Mouse (Mus musculus): ENCODE results near the gene Rapgefl1. TPM values are rescaled to one million over a fixed set of nuclear protein-coding genes. Genes with fewer than 3 reads are reported as not detected.

Rapgefl1 gene
- polyA plus RNA-seq, 1 experiment from 2014 or later: 6.7 TPM

DNA sequence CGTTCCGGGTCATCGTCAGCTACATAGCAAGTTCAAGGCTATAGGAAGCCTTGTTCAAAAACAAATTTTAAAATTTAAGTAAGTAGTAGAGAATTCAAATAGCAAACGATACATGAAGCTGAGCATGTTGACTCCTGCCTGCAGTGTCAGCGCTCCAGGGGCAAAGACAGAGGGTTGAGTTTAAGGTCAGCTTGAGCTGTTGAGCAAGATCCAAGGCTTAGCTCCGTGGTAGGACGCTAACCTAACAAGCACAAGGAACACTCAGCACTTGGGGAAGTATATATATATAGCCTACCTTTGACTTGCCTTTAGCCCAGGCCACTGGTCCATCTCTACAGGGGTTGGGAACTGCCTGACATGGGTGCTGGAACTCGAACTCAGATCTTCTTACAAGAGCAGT lies 33.3 kb downstream of the Rapgefl1 start:
- H3K4me1 ChIP-seq (replicated peaks): peaks cover 11% of the 10 kb centered on the region
- H3K4me2 ChIP-seq: no peak overlapping the region
- no peak for ATAC-seq (ENCODE audit: low read depth)
- no peak overlapping the region for H3K4me3 ChIP-seq
- no peaks in the 10 kb centered on the region for H3K27me3 ChIP-seq
- H3K36me3 ChIP-seq: peaks cover 47% of the 10 kb centered on the region
- 92% methylated on average over 8 of the region's 8 CpGs for WGBS
- H3K9ac ChIP-seq: no peak overlapping the region
- H3K9me3 ChIP-seq: no peaks in the 10 kb centered on the region
- no peak overlapping the region for H3K27ac ChIP-seq (replicated peaks)

DNA sequence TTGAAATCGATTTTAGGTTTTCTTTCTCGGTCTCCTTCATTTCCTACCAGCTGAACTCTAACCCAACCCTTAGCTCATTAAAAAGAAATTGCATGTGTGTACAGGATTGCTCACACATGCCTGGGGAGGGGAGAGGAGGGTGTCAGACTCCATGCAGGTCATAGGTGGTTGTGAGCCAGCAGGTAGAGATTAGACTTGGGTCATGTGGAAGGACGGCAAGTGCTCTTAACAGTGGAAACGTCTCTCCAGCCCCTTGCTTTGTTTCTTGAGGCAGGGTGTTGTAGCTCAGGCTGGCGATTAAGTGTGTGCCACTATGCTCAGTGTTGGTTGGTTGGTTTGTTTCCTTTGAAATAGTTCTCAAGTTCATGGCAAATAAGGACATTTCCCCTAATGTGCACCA lies 34.2 kb downstream of the Rapgefl1 start:
- Histone ChIP-seq H3K9me3 (no peaks in the 10 kb centered on the region), H3K27me3 (no peaks in the 10 kb centered on the region), H3K9ac (no peak overlapping the region), H3K4me2 (no peak overlapping the region), H3K27ac (replicated peaks) (no peak overlapping the region), H3K36me3 (peaks cover 53% of the 10 kb centered on the region), H3K4me1 (replicated peaks) (peaks cover 11% of the 10 kb centered on the region), H3K4me3 (no peak overlapping the region)
- 77% methylated on average over 5 of the region's 5 CpGs for whole genome bisulfite sequencing
- ATAC-seq (ENCODE audit: low read depth): no peak

- H3K9ac ChIP-seq: no peak overlapping the region
- H3K36me3 ChIP-seq: peaks cover 53% of the 10 kb centered on the region
- no peak for ATAC-seq (ENCODE audit: low read depth)
- H3K27ac ChIP-seq (replicated peaks): no peak overlapping the region
- H3K4me1 ChIP-seq (replicated peaks): peaks cover 11% of the 10 kb centered on the region
- 71% methylated on average over 4 of the region's 4 CpGs for WGBS
- no peak overlapping the region for H3K4me3 ChIP-seq
- H3K9me3 ChIP-seq: no peaks in the 10 kb centered on the region
- no peak overlapping the region for H3K4me2 ChIP-seq
- H3K27me3 ChIP-seq: no peaks in the 10 kb centered on the region
Observed at GRCm38 (mm10) chr11:98871416-98871815, 34.8 kb downstream of the Rapgefl1 start.

DNA sequence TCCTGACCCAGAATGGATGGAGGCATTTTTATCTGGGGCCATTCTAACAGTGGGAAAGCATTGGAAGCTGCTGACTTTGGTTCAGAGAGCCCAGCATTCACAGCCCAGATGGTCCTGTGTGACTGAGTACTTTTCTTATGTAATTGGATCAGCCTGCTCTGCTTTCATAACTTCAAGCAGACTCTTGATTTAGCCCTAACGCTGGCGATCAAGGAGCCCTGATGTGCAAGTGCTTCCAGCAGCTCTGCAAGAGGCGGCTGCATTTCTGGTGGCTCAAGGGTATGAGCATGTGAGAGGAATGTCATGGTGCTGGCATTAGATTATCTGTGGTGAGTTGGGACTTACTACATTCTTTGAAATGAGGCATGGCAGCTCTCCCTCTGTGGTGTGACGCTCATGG lies 35.5 kb downstream of the Rapgefl1 start:
- ATAC-seq (ENCODE audit: low read depth): no peak
- no peak overlapping the region for H3K9ac ChIP-seq
- no peak overlapping the region for H3K4me2 ChIP-seq
- 68% methylated on average over 4 of the region's 4 CpGs for WGBS
- H3K4me3 ChIP-seq: no peak overlapping the region
- peaks cover 51% of the 10 kb centered on the region for H3K36me3 ChIP-seq
- H3K27ac ChIP-seq (replicated peaks): no peak overlapping the region; the same call in 1 of the 2 replicates
- no peaks in the 10 kb centered on the region for H3K9me3 ChIP-seq
- H3K27me3 ChIP-seq: no peaks in the 10 kb centered on the region
- peaks cover 11% of the 10 kb centered on the region for H3K4me1 ChIP-seq (replicated peaks)

DNA sequence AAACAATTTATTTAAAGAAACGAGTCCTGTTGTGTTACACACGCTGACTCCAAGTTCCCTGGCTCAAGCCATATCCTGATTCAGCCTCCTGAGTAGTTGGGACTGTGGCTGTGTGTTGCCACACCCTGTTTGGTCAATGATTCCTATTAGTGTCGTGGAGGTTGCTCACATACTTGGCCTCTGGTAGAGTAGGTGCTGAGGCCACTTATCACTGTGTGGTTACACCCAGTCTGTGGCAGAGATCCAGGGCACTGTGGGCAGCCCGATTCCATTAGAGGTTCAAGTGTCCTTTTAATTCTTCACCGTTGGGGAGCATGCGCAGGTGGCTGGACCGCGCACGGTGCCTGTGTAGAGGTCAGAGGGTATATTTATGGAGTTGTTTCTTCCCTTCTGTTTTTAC lies 37.3 kb downstream of the Rapgefl1 start:
- H3K9ac ChIP-seq: no peak overlapping the region
- H3K4me1 ChIP-seq (replicated peaks): peaks cover 6% of the 10 kb centered on the region
- H3K4me3 ChIP-seq: no peak overlapping the region
- H3K4me2 ChIP-seq: no peak overlapping the region
- no peak for ATAC-seq (ENCODE audit: low read depth)
- H3K36me3 ChIP-seq: peaks cover 34% of the 10 kb centered on the region
- 96% methylated on average over 9 of the region's 9 CpGs for WGBS
- no peaks in the 10 kb centered on the region for H3K9me3 ChIP-seq
- H3K27me3 ChIP-seq: no peaks in the 10 kb centered on the region
- H3K27ac ChIP-seq (replicated peaks): no peak overlapping the region

- Histone ChIP-seq H3K4me2 (no peak overlapping the region), H3K4me1 (replicated peaks) (no peaks in the 10 kb centered on the region; the same call in none of the 2 replicates), H3K4me3 (no peak overlapping the region), H3K9me3 (no peaks in the 10 kb centered on the region), H3K27ac (replicated peaks) (no peak overlapping the region), H3K27me3 (no peaks in the 10 kb centered on the region), H3K36me3 (peaks cover 20% of the 10 kb centered on the region), H3K9ac (no peak overlapping the region)
- WGBS: 74% methylated on average over 9 of the region's 9 CpGs
- no peak for ATAC-seq (ENCODE audit: low read depth)
Observed at GRCm38 (mm10) chr11:98877001-98877400, 40.4 kb downstream of the Rapgefl1 start.

DNA sequence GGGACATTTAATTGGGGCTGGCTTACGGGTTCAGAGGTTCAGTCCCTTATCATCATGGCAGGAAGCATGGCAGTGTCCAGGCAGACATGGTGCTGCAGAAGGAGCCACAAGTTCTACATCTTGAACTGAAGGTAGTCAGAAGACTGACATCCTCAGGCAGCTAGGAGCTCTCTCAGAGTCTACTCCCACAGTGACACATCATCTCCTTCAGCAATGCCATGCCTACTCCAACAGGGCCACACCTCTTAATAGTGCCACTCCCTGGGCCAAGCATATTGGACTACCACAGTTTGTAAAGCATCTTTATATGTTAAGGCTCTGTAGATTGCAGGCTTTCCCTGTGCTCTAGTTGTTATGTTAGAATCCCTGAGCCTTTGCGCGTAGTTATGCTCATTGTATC lies 51.1 kb downstream of the Rapgefl1 start:
- Histone ChIP-seq H3K36me3 (peaks cover 80% of the 10 kb centered on the region), H3K4me2 (no peak overlapping the region), H3K9me3 (no peaks in the 10 kb centered on the region), H3K4me1 (replicated peaks) (peaks cover 4% of the 10 kb centered on the region), H3K27ac (replicated peaks) (no peak overlapping the region), H3K4me3 (no peak overlapping the region), H3K9ac (no peak overlapping the region), H3K27me3 (no peaks in the 10 kb centered on the region)
- WGBS: 90% methylated on average over 3 of the region's 3 CpGs
- ATAC-seq (ENCODE audit: low read depth): no peak

DNA sequence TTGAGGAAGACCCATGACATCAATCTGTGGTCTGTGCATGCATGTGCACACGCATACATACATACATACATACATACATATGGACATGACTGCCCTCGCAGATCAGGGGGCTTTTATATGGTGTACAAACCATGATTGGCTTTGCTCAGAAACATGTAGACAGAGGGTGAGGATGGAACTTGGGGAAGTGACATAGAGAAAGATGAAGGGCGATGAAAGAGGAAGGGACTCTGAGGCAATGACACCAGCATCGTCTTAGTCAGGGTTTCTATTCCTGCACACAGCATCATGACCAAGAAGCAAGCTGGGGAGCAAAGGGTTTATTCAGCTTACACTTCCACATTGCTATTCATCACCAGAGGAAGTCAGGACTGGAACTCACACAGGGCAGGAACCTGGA lies 52.5 kb downstream of the Rapgefl1 start:
- peaks cover 94% of the 10 kb centered on the region for H3K36me3 ChIP-seq
- peaks cover 4% of the 10 kb centered on the region for H3K4me1 ChIP-seq (replicated peaks)
- H3K27me3 ChIP-seq: no peaks in the 10 kb centered on the region
- H3K27ac ChIP-seq (replicated peaks): no peak overlapping the region
- no peak overlapping the region for H3K9ac ChIP-seq
- WGBS: 94% methylated on average over 4 of the region's 4 CpGs
- ATAC-seq (ENCODE audit: low read depth): no peak
- H3K9me3 ChIP-seq: no peaks in the 10 kb centered on the region
- no peak overlapping the region for H3K4me3 ChIP-seq
- no peak overlapping the region for H3K4me2 ChIP-seq

- Histone ChIP-seq H3K4me3 (no peak overlapping the region), H3K27me3 (no peaks in the 10 kb centered on the region), H3K4me2 (no peak overlapping the region), H3K4me1 (replicated peaks) (peaks cover 4% of the 10 kb centered on the region), H3K27ac (replicated peaks) (no peak overlapping the region), H3K9ac (no peak overlapping the region), H3K36me3 (peaks cover 96% of the 10 kb centered on the region), H3K9me3 (no peaks in the 10 kb centered on the region)
- 93% methylated on average over 5 of the region's 5 CpGs for WGBS
- no peak for ATAC-seq (ENCODE audit: low read depth)
Observed at GRCm38 (mm10) chr11:98889977-98890376, 53.4 kb downstream of the Rapgefl1 start.

DNA sequence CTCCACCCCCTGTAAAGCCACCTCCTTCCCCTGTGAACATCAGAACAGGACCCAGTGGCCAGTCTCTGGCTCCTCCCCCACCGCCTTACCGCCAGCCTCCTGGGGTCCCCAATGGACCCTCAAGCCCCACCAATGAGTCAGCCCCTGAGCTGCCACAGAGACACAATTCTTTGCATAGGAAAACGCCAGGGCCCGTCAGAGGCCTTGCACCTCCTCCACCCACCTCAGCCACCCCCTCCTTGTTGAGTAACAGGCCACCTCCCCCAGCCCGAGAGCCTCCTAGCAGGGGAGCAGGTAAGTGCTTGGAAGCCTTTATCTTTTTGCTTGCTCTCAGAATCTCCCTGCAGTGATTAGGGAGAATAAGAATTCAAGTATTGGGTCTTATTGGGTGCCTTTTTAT lies 55.8 kb downstream of the Rapgefl1 start:
- ATAC-seq (ENCODE audit: low read depth): no peak

DNA sequence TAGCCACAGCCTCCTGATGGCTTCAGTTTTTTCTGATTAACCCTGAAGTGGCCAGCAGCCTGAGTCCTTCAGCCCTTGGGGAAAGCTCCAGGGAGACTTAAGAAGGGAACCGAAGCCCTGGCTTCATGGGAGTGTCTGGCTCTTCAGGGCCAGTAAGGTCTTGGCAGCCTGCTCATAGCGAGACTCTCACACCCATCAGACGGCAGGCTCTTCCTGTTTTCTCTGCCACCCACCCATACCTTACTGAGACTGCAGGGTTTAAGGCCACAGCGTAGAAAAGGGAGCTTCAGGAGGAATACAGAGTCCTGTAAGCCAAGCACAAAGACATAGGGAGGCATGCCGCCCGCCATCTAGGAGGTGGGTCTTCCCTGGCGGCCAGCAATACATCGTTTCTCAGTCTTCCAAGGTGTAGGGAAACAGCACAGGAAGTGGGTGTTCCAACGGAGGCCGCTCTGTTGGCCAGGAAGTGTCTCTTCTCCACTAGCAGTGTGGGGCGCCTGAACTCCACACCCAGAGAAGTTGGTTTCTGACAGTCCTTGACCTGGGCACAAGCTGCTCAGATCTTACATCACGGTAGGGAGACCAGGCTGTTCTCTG lies 64.0 kb downstream of the Rapgefl1 start:
- H3K4me1 ChIP-seq (replicated peaks): peaks cover 15% of the 10 kb centered on the region
- peaks cover 86% of the 10 kb centered on the region for H3K36me3 ChIP-seq
- no peak overlapping the region for H3K27ac ChIP-seq (replicated peaks)
- ATAC-seq (ENCODE audit: low read depth): no peak
- no peaks in the 10 kb centered on the region for H3K27me3 ChIP-seq
- H3K9ac ChIP-seq: no peak overlapping the region
- WGBS: 84% methylated on average over 12 of the region's 12 CpGs
- H3K4me3 ChIP-seq: no peak overlapping the region
- H3K4me2 ChIP-seq: no peak overlapping the region
- H3K9me3 ChIP-seq: no peaks in the 10 kb centered on the region

More for the DNA sequence above, 55.8 kb downstream of the Rapgefl1 start:
- Histone ChIP-seq H3K4me1 (replicated peaks) (peaks cover 4% of the 10 kb centered on the region), H3K36me3 (peaks cover 96% of the 10 kb centered on the region), H3K27ac (replicated peaks) (no peak overlapping the region), H3K4me3 (no peak overlapping the region), H3K27me3 (no peaks in the 10 kb centered on the region), H3K9me3 (no peaks in the 10 kb centered on the region), H3K4me2 (no peak overlapping the region), H3K9ac (no peak overlapping the region)
- 56% methylated on average over 5 of the region's 5 CpGs for WGBS

GRCm38 (mm10) chr11:98902621-98903245 lies 66.1 kb downstream of the Rapgefl1 start:
- Histone ChIP-seq H3K4me1 (replicated peaks) (peaks cover 20% of the 10 kb centered on the region), H3K4me2 (no peak overlapping the region), H3K4me3 (no peak overlapping the region), H3K36me3 (peaks cover 70% of the 10 kb centered on the region), H3K9me3 (no peaks in the 10 kb centered on the region), H3K27me3 (no peaks in the 10 kb centered on the region), H3K27ac (replicated peaks) (peak overlapping the region; percentile 28), H3K9ac (peak overlapping the region; percentile 43)
- no peak for ATAC-seq (ENCODE audit: low read depth)
- whole genome bisulfite sequencing: 11% methylated on average over 10 of the region's 10 CpGs
